Mouse (Mus musculus) lung, embryonic 15.5 days (tissue): ENCODE results near the gene Ninj1. TPM values are rescaled to one million over a fixed set of nuclear protein-coding genes. Genes with fewer than 3 reads are reported as not detected.

Source experiments
- ATAC-seq: fragments of 200-750 bp; cut with Nextera tagmentation; 2 replicates; pipeline ENCODE4 v1.8.0; 2017; ENCODE audit warnings: moderate number of reproducible peaks, borderline replicate concordance; ENCODE audit not compliant: low FRiP score, low TSS enrichment; ENCODE audit errors: extremely low read depth
- H3K27ac ChIP-seq: fragments of 300-500 bp; sonication (generic); 2 replicates; pipeline ENCODE4 v1.5.1; 2015; ENCODE audit warnings: moderate library complexity, mild to moderate bottlenecking, inconsistent platforms
- H3K27me3 ChIP-seq: fragments of 300-500 bp; sonication (generic); 2 replicates; pipeline ENCODE4 v1.6.1; 2015; ENCODE audit warnings: inconsistent platforms
- H3K36me3 ChIP-seq: fragments of 300-500 bp; sonication (generic); 2 replicates; pipeline ENCODE4 v1.6.1; 2015; ENCODE audit warnings: inconsistent platforms
- H3K4me1 ChIP-seq: fragments of 300-500 bp; sonication (generic); 2 replicates; pipeline ENCODE4 v1.6.1; 2015; ENCODE audit warnings: inconsistent platforms
- H3K4me2 ChIP-seq: fragments of 300-500 bp; sonication (generic); 2 replicates; pipeline ENCODE4 v1.6.1; 2015; ENCODE audit warnings: inconsistent platforms, mild to moderate bottlenecking, moderate library complexity
- H3K4me3 ChIP-seq: fragments of 300-500 bp; sonication (generic); 2 replicates; pipeline ENCODE4 v1.5.1; 2015; ENCODE audit warnings: mild to moderate bottlenecking, inconsistent platforms
- H3K9ac ChIP-seq: fragments of 300-500 bp; sonication (generic); 2 replicates; pipeline ENCODE4 v1.6.1; 2015; ENCODE audit warnings: inconsistent platforms
- H3K9me3 ChIP-seq: fragments of 300-500 bp; sonication (generic); 2 replicates; pipeline ENCODE4 v1.6.1; 2016; ENCODE audit warnings: inconsistent platforms
- WGBS: fragments of 180-500 bp; shearing (Covaris S2); methylation state at CpG from one replicate; pipeline ENCODE4 v1.1.7; 2015; 5-methylcytosine and 5-hydroxymethylcytosine counted together
- polyA plus RNA-seq: library from polyadenylated mRNA; unstranded; fragments of >200 nt; fragmentation: Nextera tagmentation; extraction: Ambion mirVana; gene quantifications from 2 replicates; pipeline ENCODE4 v1.2.1, GENCODE M21; 2015

The Ninj1 gene
- polyA plus RNA-seq, 1 experiment from 2014 or later = 45.1 TPM

DNA sequence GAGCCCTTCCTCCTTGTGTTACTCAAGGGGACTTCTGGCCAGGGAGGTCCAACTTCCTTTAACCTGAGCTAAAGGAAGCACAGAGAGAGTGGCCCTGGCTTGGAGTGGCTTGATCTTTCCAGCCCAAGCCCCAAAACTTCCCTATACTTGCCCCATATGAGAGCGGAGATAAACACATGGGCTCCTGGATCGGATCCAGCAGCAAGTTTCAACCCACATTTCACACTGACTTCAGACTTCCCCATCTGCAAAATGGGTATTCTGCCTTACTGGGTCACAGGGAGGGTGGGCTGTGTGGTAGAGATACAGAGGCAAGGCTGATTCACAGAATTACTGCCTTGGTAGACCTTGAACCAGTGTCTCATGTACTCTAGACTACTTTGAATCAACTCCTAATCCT lies 56.2 kb downstream of the Ninj1 start:
- Histone ChIP-seq H3K4me3 (no peak overlapping the region), H3K36me3 (no peaks in the 10 kb centered on the region), H3K9me3 (no peaks in the 10 kb centered on the region), H3K4me2 (no peak overlapping the region), H3K4me1 (peaks cover 12% of the 10 kb centered on the region), H3K27me3 (peaks cover 24% of the 10 kb centered on the region), H3K9ac (no peak overlapping the region), H3K27ac (no peak overlapping the region)
- 91% methylated on average over 2 of the region's 2 CpGs for WGBS
- ATAC-seq = no peak

DNA sequence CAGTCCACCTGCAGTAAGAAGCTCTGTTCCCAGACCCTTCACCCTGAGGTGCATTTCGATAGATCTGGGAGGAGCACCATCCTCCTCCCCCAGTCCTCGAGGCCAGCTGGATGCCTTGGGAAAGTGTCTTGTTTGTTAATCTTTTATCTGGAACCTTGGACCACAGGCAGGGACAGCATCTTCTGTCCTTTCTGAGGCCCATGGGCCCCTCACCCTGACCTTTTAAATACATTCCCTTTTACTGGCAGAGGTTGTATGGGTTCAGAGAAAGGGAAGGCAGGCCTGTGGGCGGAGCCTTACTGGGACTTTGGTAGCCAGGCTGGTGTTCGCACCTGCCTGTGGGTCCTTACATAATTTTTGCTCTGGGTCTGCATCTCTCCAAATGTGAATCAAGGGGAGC lies 58.0 kb downstream of the Ninj1 start:
- WGBS = 56% methylated on average over 4 of the region's 4 CpGs
- Histone ChIP-seq H3K36me3 (no peaks in the 10 kb centered on the region), H3K27ac (no peak overlapping the region)

More for the DNA sequence above, 58.0 kb downstream of the Ninj1 start:
- no peak overlapping the region for H3K4me3 ChIP-seq
- no peak for ATAC-seq
- H3K9ac ChIP-seq = no peak overlapping the region
- peaks cover 31% of the 10 kb centered on the region for H3K27me3 ChIP-seq
- no peaks in the 10 kb centered on the region for H3K9me3 ChIP-seq
- H3K4me1 ChIP-seq = peaks cover 13% of the 10 kb centered on the region
- H3K4me2 ChIP-seq = no peak overlapping the region

Other genes starting within 250 kb of the Ninj1 start
- gene Fam120a, start 219.5 kb upstream of the Ninj1 start, polyA plus RNA-seq = 23.6 and 26.1 TPM in 2 replicates
- gene Wnk2, start 39.5 kb upstream of the Ninj1 start, polyA plus RNA-seq = 0.81 and 1.3 TPM in 2 replicates
- 47.4 and 52.6 TPM in 2 replicates for gene Card19, start 28.6 kb downstream of the Ninj1 start, polyA plus RNA-seq
- 1.5 and 2.2 TPM in 2 replicates for gene Susd3, start 61.2 kb downstream of the Ninj1 start, polyA plus RNA-seq
- gene Fgd3, start 132.8 kb downstream of the Ninj1 start, polyA plus RNA-seq = 0.30 and 0.33 TPM in 2 replicates
- gene Bicd2, start 154.1 kb downstream of the Ninj1 start, polyA plus RNA-seq = 33.1 and 34.7 TPM in 2 replicates
- gene Ippk, start 233.8 kb downstream of the Ninj1 start, polyA plus RNA-seq = 15.1 and 15.2 TPM in 2 replicates